Mouse (Mus musculus) testis, adult 2 months (tissue): ENCODE results near the gene Alkbh1.

Source experiments
- CTCF ChIP-seq: fragments of 200-500 bp; IDR thresholded peaks from 2 replicates; pipeline ENCODE4 v1.5.1; 2012; ENCODE audit warnings: low read depth, mild to moderate bottlenecking, inconsistent platforms, low read length, moderate library complexity; ENCODE audit not compliant: control insufficient read depth, insufficient read depth, insufficient replicate concordance
- POLR2A ChIP-seq: fragments of 200-500 bp; IDR thresholded peaks from 2 replicates; pipeline ENCODE4 v1.6.1; 2012; ENCODE audit warnings: low read depth, mild to moderate bottlenecking, inconsistent platforms, low read length, moderate library complexity; ENCODE audit not compliant: control insufficient read depth

DNA sequence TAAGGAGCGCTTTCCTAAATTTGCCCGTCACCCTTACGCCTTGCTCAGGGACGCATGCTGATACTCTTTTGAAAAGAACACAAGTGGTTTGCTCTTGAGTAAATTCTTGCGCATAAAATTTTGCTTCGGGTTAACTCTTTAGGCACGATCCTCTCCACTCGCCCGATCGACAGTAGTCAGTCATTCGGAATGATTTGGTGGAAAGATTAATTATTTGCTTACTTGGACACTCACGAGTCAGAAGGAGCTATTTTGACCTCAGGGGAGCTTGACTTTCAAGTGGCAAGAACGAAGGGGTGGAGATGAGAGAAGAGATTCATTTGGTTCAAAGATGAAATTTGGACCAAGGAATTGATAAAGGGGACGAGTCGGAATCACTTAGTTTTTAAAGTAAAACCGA is 394 bp upstream of the Alkbh1 start:
- no peak for TF ChIP-seq POLR2A
- TF ChIP-seq CTCF = no peak
